Mouse (Mus musculus) cerebellum, postnatal 4 days (tissue): ENCODE data around the gene Ilf3.
"Not testable (repeated sequence)": the region's sequence is repeated elsewhere in the genome, so short reads cannot be mapped to it uniquely, and the experiment has no call there.

Experiments
- DNase-seq, 2 experiments: peaks; one replicate each; pipeline ENCODE4 v3.0.0; 2022; ENCODE audit warnings: low spot score in 2 of 2, mixed read lengths in 1 of 2

The Ilf3 gene

DNA sequence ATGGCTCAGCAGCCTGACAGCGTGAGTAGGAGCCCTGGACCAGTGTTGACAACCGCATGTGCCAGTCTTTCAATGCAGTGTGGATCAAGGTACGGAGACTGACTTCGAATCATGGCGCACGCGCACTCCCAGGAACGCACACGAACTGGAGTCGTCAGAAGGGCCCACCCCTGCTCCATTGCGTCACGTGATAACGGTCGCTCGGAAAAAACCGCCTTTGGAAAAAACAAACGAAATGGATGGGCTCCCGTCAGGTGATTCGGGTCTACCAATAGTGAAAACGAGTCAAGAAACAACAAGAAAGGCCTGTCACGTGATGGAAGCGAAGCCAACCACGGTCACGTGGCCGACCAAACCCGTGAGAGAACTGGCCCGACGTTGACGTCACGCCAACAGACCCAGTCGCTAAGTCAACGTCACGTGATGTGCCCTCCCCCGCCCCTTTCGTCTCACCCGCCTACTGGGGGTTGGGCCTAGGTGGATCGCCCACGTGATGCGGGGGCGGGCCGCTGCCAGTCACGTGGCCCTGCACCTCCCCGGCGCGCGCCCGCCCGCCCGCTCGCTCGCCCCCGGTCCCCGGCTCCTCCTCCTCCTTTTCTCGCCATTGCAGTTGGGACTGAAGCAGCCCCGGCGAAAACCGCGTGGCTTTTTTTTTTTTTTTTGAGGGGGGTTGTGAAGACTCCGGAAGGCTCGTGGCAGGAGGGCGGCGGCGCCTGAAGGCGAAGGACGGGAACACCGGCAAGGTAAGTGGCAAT is at the start of gene Ilf3:
TSS of gene Ilf3 (plus strand) at position 515 of the 755 bp plus-strand sequence.
- DNase-seq: peak; percentile 98 to 100

DNA sequence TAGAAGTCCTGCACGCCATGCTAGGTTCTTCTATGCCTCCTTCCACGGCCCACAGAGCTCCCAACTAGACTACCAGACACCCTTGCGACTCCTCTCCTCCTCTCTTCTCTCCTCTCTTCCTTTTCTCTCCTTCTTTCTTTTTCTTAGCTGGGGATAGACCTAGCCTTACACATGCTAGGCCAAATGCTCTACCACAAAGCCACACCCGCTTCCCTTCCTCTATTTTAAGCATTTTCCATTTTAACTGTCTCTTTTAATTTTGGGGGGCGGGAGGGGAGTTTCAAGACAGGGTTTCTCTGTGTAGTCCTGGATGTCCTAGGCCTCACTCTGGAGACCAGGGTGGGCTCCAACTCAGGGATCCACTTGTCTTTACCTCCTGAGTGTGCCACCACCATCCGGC is 48.9 kb upstream of the Ilf3 start:
- no peak for DNase-seq

DNA sequence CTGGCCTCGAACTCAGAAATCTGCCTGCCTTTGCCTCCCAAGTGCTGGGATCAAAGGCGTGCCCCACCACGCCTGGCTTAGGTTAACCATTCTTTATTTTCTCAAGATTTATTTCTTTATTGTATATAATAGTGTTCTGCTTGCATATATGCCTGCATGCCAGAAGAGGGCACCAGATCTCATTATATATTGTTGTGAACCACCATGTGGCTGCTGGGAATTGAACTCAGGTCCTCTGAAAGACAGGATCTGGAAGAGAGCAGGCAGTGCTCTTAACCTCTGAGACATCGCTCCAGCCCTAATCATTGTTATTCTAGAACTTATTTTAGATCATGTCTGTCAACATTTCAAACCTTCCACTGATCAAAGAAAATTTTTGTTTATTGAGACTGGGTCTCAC is 48.2 kb upstream of the Ilf3 start:
- DNase-seq: no peak

DNA sequence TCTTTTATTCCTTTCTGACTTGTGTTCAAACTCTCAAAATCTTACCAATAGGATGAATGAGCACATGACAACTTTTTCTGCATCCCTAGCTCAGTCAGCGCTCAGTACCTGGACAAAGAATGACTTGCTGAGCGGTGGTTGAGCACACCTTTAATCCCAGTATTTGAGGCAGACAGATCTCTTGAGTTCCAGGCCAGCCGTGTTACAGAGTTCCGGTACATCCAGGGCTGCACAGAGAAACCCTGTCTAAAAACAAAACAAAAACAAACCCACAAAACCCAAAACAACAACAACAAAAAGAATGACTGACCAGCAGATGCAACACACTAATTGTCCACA is 47.4 kb upstream of the Ilf3 start:
- no peak for DNase-seq

DNA sequence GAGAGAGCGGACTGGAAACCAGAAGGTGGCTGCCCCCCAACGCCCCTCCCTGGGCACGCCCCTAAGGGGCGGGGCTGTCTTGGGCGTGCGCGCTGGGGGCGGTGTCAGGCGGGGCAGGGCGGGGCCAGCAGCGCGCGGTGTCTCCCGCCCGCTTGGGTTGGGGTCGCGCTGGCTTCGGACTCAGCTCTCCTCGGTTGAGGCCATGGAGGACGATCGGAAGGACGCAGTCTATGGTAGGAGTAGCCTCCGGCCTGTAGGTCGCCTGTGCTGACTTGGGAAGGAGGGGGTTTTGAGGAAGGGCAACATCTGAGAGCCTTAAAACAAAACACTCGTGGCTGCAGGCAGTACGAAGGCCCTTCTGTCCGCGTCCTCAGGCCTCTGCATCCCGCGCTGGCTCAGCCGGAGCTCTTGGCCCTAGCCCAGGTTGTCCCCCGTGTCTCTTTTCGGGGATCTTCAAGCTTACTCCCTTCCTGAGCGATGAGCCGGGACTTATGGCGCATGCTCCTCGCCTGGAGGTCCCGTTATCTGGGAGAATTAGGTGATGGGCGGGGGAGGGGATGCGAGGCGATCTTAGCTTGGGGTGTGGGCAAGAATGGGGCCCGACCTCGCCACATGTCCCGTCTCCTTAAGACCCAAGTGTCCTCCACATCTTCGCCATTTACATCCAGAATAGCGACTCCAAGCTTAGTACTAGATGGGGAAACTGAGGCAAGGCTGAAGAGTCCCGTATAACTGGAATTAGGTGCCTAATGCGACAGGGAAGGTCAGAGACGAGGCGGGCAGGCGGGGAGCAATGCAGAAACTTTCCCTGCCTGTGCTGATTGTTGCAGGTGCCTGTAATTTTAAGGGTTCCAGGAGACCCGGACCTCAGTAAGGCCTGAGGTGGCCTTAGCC is 46.8 kb upstream of the Ilf3 start, which contains the start of gene Slc44a2:
TSS of gene Slc44a2 (plus strand) at position 80 of the 894 bp plus-strand sequence.
- peak; percentile 59 to 83 for DNase-seq

DNA sequence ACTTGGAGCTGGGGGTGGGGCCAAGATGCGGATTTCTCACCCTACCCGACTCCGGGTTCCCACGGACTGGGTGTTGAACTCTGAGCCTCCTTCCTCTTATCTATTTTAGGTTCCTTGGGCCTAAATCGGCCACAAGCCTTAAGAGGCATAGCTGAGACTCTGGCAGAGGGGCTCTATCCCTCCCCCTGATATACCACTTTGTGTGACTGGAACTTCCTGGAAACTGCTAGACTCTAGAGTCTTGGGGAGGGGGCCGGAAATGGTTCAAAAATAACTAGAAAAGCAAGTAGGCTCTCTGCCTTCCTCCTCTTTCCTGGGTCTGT is 46.2 kb upstream of the Ilf3 start:
- no peak for DNase-seq

DNA sequence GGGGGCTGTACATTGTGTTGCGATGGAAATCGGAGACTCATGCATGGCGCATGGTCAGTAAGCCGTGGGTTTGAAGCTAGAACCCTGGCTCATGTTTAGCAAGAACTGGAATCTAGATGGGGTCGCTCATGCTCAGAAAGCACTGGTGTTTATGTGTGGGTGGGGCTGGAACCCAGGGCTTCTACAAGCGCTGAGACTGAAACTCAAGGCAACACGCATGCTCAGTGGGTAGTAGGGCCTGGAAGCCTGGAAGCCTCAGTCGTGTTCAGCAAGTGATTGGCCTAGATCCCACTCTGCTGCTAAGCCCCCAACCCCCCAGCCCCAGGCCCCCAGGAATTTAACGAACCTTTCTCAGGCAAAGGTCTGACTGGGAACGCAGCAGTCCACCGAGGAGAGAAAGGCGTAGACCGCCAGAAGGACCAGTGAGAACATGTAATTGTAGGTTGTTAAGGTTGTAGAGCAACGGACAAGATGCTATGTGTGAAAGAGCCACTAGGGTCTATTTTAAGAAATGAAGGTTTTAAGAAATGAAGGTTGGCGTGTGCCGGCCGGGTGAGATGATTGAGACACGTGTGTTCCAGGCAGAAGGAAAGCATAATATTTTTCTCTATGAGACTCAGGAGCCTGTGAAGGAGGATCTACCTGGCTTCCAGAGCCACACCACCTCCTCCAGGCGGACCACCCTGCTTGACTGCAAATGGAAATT is 45.3 kb upstream of the Ilf3 start:
- DNase-seq: no peak

DNA sequence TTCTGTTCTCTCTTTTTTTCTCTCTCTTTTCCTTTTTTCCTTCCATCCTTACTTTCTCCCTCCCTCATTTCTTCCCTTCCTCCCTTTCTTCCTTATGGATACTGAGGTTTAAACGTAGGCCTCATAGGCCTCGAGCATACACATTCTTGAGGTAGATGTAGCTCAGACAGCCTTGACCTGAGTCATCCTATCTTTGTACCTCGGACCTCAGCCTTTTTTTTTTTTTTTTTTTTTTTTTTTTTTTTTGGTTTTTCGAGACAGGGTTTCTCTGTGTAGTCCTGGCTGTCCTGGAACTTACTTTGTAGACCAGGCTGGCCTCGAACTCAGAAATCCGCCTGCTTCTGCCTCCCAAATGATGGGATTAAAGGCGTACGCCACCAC is 44.8 kb upstream of the Ilf3 start:
- DNase-seq: not testable (repeated sequence)

DNA sequence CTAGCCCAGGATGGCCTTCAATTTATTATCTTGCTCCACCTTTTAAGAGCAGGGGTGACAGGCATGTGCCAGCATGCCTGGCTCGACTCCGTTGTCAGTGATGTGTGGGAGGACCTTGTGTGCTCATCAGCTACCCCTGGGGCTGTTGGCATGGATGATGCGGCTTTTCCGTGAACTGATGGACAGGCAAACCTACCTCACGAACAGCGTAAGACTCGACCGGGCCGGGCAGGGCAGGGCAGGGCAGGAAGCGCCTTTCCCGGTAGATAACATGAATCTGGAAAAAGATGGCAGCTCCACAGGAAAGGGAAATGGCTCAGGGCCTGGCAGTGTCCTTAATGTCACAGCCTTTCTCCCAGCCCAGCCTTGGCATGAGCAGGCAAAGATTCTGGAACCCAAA is 43.4 kb upstream of the Ilf3 start:
- DNase-seq: no peak

DNA sequence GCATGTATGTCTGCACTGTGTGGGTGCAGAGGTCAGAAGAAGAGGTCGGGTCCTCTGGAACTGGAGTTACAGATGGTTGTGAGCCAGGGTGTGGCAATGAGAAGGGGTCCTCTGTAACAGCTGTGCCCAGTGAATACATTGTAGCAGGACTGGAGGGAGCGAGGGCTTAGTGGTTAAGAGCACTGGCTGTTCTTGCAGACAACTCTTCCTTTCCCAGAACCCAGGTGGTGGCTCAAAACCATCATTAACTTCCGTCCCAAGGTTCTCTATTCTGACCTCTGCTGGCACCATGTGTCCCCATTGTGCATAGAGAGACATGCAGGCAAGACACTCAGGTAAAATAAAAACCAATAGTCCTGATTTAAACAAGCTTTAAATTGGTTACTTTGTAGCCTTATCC is 40.1 kb upstream of the Ilf3 start:
- no peak for DNase-seq

DNA sequence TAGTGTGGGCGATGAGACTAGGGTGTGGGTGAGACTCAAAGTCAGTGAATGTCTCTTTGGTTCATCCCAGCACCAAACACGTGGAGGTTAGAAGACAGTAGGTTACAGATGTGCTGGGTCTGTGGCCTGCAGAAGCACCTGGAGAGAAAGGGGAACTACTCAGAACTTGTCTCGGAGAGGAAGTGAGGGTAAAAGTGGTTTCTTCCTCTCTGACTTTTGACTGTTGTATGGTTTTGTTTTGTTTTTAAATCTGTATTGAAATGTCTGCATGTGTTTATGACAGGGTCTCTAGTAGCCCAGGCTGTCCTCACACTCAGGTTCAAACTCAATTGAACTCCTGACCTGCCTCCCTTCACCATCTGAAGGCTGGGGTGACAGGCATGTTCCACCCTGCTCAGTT is 39.6 kb upstream of the Ilf3 start:
- DNase-seq: no peak

DNA sequence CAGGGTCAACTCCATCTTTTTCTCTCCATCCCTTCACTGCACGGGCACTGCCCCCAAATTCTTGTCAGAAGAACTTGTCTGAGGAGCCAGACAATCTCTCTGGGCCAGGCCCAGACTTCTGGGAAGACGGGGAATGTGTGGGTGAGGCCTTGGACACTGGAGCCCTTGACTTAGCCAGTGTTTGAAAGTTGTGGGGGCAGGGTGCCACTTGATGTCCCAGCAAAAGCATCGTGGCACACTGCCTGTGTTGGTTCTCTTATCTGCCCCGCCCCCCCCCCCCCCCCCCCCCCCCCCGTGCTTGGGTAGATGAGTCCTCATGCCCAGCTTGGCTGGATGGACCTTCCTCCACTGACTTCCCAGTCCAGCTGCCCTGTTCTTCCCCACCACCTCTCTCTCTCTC is 38.6 kb upstream of the Ilf3 start:
- DNase-seq: no peak

DNA sequence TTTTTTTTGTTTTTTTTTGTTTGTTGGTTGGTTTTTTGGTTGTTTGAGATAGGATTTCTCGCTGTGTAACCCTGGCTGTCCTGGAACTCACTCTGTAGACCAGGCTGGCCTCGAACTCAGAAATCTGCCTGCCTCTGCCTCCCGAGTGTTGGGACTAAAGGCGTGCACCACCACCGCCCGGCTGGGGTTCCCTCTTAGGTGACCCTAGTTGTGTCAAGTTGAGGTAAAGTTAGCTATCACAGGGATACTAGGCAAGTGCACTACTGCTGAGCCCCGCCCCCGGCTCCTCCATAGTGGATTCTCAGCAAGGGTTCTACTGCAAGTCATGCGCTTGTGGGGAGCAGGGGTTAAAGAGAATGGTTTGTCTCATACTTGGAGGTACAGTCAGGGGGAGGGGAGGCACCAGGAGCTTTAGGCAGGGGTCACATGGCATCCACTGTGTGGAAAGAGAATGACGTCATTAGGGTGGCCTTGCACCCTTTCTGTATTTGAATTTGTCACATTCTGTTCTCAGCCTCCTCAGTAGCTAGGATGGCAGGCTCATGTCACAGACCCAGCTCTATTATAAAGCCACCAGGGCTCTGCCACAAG is 37.9 kb upstream of the Ilf3 start:
- DNase-seq: no peak

DNA sequence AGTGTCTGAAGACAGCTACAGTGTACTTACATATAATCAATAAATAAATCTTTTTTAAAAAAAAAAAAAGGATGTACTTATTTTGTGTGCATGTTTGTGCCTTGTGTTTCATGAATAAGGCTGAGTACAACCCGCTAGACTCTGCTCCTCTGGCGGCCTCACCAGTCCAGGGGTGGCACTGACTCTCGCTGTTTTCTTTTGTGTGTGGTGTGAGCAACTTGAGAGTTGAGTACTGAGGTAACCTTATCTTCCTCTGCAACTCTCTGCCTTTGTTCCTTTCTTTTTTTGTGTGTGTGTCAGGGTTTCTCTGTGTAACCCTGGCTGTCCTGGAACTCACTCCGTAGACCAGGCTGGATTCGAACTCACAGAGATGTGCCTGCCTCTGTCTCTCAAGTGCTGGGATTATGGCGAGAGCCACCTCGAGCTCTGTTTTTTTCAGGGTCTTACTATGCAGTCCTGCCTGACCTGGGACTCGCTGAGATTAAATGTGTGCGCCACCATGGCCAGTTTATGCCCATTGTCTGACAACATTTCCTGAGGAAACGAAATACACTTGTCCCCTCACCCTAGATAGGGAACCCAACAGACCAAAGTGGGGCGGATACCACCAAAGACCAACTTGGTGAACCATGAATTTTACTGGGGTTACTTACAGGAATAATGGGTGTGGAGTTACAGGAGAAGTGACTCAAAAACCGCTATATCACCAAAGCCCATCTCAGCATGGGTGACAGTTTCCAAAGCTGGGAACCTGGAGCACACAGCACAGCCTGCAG is 36.1 kb upstream of the Ilf3 start:
- no peak for DNase-seq

DNA sequence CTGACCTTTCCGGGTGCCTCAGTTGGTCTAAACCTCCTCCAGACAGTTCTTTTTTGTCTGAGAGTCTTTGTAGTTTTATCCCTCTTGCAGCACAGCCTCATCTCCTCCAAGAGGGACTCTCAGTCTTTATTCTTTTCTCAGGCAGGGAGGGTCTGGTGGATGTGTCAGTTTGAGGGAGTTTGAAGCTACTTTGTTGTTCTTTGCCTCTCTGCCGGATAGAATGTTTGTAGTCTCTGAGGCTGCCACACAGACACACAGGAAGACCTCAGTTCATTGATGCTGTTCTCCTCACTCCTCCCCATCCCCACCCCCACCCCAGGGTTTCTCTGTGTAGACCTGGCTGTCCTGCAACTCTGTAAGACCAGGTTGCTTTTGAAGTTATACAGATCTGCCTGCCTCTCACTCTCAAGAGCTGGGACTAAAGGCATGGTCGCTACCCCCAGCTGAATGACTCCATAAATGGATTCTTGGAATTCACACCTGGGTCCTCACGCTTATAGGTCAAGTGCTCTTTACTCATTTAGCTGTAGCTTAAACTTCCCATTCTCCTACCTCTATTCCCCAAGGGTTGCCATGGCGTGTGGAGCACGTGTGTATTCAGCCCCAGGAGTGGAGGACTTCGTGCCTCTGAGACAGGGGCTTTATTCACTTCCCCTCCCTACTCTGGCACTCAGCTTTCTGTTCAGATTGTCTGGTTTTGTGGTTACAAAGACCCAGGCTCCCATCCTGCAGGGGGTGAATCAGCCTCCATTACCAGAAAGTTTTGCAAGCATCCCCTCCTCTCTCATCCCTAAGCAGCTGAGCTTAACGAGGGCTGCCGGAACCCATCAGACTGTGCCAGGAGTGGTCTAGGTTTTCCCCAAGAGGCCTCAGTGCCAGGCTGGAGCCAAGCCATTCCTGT is 35.3 kb upstream of the Ilf3 start:
- no peak for DNase-seq

DNA sequence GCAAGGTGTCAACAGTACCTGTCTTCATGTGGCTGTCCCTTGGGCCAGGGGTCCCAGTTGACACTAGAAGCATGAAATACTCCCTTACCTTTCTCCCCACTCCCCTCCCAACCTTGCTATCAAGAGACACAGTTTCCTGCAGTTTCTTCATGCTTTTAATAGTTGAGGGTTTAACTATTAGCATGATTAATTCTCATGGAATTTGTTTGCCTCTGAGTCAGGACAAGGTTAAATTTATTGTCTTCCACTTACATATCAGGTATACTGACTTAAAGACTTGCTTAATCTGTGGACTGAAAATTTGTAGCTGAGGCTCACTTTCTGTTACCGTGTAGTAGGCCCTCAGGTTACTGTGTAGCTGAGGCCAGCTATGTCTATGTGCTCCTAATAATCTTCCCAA is 34.1 kb upstream of the Ilf3 start:
- no peak for DNase-seq

DNA sequence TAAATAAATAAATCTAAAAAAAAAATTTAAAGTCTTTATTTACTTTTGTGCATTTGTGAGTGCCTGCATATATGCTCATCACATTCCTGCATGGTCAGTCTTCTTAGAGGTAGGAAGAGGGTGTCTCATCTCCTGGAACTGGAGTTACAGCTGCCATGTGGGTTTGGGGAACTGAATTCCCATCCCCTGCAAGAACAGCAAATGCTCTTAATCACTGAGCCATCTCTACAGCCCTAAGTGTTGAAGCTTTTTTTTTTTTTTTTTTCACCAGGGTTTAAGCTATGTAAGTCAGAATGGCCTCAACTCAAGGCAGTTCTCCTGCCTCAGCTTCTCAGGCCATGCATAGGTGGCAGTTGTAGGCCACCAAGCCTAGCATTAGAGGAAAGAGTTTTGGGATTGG is 32.9 kb upstream of the Ilf3 start:
- no peak for DNase-seq

DNA sequence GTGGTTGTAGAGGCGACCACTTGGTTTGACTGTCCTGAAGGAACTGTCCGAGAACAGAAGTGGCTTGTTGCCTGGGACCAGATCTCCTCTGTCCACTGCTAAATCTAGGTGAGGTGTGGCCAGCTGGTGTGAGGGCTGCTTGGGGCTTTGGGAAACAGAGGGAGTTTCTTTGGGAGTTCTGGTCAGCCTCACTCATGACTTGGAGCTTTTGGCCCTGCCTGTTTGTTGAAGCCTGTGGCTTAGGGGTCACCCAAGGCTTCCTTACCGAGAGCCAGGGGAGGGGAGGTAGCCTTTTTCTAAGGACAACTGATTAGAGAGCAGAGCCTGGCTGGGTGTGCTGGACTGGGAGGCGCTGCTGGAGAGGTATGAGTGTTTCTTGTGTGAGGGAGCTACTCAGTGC is 32.3 kb upstream of the Ilf3 start:
- DNase-seq: no peak

DNA sequence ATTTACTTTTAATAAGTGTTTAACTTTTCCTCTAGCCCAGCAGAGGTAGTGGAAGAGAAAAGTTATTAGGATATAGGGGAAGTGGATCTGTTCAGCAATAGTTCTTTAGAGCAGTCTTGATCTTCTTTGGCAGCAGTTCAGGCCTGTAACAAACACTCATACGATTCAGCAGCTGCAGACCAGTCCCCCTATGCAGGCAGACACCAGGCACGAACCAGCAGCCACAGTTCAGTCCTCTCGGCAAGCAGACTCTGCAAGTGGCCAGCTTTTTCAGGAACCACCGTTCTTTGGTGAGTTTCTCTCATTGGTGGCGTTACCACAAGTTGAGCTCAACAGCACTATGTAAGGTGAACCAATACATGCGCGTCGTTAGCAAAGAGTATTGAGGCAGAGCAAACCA is 31.2 kb upstream of the Ilf3 start:
- no peak for DNase-seq

DNA sequence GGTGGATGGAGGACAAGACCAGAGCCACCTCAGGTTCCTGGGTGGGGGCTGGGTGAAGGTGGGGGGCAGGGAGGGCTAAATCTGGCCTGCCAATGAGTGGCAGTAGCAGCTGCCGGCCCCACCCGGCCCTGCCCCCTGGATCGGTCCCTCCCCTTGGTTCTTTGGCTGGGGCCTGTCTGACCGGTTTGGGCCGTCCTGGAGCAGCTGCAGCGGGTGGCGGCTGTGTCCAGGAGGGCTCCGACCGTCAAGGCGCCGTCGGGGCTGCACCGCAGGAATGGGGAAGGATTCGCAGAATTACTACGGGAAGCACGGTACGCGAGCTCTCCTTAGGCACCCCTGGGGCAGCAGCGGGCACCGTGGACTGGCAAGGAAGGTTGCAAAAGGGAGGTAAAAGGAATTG is 30.0 kb upstream of the Ilf3 start:
- no peak for DNase-seq

DNA sequence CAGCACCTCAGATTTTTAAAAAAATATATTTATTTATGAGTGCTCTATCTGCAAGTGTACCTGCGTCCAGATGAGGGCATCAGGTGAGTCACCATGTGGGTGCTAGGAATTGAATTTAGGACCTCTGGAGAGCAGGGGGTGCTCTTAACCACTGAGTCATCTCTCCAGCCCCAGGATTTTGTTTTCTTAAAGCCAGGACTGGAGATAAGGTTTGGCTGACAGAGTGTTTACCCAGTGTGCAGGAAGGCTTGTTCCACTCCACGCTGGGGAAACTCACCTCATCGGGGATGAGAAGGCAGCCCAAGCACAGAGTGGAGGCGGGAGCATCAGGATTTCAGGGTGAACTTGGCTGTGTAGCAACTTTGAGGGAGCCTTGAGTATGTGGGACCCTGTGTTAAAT is 27.3 kb upstream of the Ilf3 start:
- DNase-seq: no peak
